Mouse (Mus musculus) granulocyte monocyte progenitor cell, adult 5-6 weeks (primary cell): ENCODE measurements at regions not wholly inside any gene's neighbourhood (a gene's known extent, or its start where the extent isn't known, plus 50 kb on each side); places are given as distances from the start of the nearest gene placed in this dataset.
A peak's percentile ranks its signal among the peaks of the same experiment; 100 is the strongest.

Source experiments
- ATAC-seq: replicated peaks from 2 replicates; pipeline ENCODE4 v1.8.0; 2016; ENCODE audit warnings: mild to moderate bottlenecking, moderate TSS enrichment, inconsistent platforms; ENCODE audit not compliant: poor library complexity, severe bottlenecking

DNA sequence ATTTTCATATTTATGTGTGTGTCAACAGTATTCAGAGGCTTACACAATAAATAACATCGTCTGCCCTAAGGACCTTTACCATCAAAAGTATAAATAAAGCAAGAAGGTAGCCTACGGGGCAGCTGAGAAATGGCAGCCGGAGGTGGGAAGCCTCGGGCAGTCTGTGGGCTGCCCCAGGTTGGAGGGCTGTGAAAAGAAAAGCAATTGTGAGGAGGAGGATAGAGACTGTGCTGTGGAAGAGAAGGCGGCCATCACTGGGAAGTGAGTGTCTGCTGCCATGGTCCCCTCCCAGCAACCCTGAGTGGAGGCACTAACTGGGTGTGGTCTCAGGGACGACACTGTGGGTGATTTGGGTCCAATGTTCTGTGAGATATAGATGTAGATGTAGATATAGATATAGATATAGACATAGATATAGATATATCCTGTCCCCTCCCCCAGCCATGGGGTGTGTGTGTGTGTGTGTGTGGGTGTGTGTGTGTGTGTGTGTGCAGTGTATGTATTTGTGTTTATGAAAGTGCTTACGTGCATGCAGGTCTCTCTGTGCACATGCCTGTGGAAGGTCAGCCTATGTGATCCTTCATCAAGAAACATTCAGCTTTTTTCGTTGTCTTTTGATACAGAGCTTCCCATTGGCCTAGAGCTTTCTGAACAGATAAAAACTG, 220.6 kb upstream of the Noct start:
- no peak for ATAC-seq

DNA sequence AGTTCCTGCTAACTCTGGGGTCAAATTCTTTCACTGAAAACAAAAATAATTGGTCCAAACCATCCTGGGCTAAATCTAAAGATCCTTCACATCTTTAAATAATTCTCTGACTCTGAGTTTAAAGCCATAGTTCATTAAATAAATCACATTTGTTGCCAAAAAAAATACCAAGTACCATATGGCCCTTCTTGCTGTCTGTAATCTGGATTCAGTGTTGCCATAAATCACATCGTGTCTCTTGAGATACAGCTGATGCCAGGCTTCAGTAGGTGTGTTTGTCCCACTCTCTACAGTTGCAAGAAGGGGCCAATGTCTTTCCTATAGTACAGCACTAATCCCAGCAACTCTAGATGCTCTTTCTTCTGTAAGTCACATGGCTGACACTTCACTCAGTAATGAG, 220.0 kb upstream of the Noct start:
- ATAC-seq, result no peak

DNA sequence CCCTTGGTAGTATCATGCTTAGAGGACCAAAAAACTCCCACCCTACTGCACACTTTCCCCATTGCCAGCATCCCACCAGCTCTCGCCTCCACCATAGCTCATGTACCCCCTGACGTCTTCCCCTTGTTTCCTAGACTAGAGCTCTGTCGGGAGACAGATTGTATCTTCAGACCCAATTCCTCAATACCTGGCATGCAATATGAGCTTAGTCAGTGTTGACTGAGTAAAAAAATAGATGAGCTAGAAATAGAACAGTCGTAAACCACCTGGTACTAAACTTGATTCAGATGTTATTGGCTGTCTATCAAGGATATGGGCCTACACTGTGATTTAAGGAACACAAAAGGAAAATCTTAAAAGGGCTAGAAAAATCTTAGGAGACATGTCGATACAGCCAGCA, 215.1 kb upstream of the Noct start:
- no peak for ATAC-seq

DNA sequence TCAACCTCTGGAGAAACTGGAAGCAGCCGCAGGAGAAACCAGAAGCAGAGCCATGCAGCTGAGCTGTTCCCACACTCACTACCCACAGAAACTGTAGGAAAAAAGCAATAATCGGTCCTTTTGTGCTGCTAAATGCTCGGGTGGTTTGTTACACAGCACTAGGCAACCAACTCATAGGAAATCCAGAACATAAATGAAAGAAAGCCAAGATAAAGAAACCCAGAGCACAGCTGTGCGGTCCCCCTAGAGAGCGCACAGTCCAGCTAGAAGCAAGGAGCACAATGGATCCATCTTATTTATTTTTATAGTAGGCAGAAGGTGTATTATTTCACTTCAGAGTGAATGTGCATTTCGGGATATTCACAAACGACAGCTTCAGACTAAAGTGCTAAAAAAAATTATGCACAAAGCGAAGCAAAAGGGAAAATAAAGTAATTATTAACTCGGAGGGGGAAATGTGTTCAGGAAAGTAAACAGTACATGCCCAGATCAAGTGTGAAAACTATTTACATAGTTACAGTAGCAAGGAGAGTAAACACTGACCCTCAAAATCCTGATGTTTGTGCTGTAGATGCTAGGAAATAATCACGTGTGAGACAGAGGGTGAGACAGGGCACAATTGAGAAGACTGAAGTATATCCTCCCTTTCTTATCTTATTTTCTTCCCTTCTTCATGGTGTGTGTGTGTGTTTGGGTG, 204.4 kb upstream of the Noct start:
- ATAC-seq, result no peak

DNA sequence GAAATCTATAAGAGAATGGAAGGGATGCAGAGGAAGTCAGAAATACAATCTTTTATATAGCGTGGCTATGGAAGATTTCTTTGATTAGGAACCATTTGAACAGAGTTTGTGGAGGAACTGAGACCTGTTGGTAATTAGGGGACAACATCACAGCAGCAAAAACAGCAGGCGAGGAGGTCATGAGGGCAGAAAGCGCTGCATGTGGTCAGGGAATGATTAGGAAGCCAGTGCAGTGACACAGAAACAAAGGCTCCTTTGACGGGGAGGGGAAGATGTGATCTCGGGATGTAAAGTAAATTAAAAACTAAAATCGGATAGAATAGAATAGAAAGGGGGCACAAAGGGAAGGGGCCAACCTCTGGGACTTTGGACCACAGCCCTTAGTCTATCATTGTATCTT, 199.6 kb upstream of the Noct start:
- no peak for ATAC-seq

DNA sequence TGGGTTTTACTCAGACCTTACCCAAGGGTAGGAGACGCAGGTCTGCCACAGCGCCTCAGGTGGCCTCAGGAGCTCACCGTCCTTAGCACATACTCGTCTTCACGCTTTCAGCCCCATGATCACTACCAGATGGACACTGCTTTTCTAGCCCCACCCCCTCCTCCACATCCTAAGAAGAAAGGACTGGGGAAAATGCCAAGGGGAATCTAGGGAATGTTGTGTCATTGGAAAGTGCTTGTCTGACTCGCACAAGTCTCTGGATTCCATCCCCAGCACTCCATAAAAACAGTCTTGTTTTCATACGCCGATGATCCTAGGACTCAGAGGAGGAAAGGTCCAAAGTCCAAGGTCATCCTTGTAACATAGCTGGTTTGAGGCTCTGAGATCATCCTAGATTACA, 192.4 kb upstream of the Noct start:
- ATAC-seq, result no peak

DNA sequence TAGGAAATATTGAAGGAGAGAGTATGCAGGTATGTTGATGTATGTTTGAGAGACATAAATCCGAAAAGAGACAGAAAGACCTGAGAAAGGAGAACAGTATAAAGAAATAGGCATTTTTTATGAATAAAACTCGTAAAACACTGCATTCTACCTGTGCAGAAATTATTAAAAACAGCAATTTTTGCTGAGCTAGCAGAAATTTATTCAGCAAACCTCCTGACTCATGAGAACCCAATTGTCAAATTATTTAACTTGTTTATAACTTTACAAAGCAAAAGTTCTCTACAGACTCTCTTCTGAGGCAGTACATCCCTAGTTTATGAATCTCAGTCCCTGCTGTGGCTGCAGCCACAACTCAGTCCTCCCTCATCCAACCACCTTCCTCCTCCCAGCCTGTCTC, 191.0 kb upstream of the Noct start:
- ATAC-seq, result no peak

DNA sequence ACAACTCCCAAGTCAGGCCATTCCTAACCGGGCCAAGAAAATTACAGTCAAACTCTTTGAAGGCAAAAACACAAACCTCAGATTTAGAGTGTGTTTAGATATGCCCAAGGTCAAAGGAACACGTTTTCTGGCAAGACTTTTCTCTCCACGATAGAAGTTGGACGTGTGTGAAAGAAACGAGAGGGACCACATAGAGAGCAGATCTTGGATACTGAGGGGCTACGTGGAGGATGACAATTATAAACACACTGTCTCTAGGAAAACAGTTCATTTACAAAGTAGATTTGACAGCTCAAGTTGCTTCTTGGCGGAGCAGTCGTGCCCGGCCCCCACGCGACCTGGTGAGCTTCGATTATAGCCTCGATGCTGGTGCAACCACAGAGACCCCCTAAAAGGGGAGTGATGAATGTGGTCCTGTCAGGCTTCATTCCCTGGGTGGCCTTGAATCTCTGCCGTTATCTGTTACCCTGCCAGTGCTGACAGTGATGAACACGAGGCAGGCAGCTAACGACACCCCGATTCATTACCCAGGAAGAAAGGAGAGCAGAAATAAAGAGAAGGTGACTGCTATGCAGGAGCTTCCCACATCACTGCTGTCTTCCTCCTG, 187.4 kb upstream of the Noct start:
- ATAC-seq, result no peak

DNA sequence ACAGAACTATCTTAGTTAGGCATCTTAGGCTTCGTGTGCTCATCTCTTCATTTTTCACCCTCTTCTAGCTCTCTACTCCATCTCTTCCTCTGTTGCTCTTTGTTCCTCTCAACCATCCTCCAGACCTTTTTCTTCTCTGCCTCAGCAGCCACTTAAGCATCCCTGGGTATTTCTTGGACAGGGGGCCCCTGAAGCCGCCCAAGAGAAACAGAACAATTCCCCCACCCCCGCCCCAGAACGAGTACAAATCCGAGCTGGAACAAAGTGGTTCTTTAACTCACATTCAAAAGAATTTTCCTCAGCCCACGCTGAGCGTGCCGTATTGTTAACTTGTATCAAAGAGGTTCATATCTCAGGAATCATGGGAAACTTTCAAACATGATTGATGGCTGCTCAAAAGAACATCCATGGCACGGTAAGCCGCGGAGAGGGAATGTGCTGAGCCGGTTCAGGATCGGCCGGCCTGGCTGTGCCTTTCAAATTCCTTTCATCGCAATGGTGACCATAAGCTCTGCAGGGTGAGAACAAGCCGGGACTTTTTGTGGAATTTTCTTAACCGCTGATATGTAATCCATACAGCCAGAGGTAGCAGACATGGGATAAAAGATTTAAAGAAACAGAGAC, 181.9 kb upstream of the Noct start:
- no peak for ATAC-seq

DNA sequence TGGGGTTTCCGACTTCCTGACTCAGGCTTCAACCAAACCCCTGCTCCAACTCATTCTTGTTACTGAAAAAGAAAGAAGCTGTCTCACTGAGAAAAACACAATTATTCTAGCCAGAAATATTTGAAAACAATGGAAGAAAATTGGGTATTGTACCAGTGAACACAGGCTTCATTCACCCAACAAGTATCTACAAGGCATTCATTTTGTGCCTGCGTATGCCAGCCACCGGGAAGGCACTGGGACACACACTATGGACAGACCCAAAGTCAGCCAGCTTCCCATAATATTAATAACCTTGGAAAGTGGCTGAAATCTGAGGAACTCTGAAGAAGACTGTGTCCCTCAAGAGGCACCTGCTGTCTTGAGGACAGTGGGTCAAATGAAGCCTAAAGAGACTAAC, 175.5 kb upstream of the Noct start:
- no peak for ATAC-seq

DNA sequence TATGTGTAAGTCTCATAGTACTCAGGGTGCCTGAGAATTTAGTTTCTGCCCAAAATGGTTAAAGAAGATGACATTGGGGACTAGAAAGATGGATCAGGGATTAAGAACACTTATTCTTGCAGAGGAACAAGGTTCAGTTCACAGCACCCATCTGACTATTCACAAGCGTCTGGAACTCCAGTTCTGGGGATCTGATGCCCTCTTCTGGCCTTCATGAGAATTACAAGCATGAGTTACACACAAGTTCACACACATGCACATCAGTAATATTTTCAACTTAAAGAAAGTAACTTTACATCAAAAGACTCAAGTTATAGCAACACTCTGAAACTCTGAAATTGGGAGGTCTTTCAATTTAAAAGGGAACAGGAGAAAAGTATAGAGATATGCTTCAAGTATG, 174.1 kb upstream of the Noct start:
- ATAC-seq, result no peak

DNA sequence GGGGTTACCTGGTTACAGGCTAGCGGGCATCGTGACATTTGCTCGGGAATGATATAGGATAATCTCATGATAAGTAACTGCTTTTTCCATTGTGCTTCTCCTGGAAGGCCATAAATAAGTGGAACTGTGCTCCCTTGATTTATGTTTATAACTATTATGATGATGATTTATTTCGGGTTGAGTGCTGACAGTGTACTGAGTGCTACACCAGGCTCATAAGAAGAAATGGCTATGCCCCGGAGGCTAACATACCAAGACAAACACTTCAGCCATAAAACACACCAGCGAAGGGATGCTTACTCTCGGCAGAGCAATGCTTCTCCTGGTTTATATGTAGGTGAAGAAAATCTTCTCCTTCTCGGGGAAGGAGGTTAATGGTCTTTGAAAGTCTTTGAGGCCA, 169.2 kb upstream of the Noct start:
- ATAC-seq, result no peak

DNA sequence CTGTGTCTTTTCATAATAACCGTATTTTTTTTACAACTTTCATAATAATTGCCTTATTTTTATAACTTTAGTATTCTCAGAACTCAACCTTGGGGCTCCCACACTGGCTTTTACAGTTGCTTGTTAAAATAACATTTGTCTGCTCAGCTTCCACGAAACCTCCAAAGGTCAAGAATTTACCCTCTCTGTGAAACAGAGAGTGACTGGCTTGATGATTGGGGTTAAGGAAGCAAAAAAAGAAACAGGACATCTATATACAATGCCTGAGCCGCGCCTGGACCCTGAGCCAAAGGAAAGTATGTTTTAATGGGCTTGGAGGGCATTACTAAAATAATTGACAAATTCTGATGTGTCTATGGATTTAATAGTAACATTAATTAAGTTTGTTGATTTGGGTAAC, 160.0 kb upstream of the Noct start:
- ATAC-seq, result no peak

DNA sequence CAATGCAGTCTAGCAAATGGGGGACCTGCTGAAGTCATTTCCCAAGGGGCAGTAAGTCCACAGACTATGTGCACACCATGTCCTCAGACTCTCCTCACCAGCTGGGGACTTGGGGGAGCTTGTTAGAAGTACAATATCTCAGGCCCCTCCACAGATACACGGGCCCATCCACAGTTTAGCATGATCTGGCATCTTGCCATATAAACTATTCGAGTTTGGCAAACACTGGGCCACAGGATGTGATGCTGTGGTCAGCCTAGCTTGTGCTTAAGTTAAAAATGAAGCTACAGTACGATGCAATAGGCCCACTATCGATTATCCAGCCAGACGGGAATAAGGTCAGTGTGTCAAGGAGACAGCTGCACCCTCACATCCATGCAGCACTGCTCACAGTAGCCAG, 157.9 kb upstream of the Noct start:
- no peak for ATAC-seq

DNA sequence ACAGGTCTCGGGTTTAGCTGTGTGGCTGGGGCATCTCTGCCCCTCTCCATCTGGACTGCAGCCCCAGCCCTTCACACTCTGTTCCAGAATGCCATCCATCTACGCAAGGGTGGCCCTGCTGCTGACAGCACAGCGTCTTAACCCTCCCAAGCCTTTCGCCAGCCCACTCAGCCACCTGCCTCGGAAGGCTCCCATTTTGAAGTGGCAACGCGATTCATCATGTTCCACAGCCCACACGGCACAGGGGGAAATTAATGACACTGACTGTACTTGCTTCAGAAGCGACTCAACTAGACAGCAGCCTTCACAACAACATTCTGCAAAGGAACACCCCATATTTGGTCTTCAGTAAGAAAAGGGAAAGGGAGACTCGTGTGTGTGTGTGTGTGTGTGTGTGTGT, 151.8 kb upstream of the Noct start:
- no peak for ATAC-seq

DNA sequence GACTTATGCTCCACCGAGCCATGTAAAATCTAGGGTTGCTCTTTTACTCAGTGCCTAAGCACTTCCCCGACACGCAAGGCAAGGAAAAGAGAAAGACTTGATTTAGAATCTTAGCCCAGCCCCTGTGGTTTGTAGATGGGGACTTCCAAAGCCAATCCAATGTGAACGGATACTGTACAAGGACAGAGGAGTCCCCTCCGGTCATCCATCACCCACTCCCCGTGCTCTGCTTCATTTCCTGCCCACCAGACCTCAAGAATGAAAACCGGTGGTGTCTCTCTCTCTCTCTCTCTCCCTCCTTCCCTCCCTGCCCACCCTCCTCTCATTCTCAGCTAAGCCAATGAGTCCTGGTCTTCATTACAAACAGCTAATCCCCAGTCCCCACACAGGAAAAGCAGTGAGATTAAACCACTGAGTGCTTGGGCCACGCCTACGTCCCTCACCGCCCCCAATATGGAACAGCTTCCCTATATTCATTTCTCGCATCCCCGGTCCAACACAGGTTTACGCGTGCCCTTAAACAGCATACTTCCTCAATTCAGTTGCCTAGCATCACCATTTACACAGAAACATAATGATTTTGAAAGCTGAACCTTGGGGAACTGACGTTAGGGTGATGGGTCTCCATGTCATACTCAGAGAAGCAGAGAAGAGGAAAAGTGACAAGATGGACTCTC, 151.1 kb upstream of the Noct start:
- ATAC-seq, result peak; percentile 94

DNA sequence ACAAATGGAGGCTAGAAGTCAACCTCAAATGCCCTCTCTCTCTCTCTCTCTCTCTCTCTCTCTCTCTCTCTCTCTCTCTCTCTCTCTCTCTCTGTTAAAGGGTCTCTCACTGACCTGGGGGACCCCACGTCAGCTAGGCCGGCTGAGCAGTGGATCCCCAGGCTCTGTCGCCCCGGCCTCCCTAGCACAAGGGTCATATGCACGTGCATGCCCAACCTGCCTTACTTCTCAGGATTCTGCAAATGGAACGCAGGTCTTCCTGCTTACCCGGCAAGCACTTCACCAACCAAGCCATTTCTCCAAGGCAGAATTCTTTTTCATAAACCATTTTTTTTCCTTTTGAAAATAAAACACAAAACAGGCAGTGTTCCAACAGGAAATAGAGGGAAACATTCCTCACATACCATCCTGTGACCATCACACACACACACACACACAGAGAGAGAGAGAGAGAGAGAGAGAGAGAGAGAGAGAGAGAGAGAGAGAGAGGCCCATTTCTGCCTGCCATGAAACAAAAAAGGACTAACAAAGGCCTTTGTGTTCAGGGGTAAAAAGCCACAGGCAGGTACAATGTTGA, 150.4 kb upstream of the Noct start:
- no peak for ATAC-seq

DNA sequence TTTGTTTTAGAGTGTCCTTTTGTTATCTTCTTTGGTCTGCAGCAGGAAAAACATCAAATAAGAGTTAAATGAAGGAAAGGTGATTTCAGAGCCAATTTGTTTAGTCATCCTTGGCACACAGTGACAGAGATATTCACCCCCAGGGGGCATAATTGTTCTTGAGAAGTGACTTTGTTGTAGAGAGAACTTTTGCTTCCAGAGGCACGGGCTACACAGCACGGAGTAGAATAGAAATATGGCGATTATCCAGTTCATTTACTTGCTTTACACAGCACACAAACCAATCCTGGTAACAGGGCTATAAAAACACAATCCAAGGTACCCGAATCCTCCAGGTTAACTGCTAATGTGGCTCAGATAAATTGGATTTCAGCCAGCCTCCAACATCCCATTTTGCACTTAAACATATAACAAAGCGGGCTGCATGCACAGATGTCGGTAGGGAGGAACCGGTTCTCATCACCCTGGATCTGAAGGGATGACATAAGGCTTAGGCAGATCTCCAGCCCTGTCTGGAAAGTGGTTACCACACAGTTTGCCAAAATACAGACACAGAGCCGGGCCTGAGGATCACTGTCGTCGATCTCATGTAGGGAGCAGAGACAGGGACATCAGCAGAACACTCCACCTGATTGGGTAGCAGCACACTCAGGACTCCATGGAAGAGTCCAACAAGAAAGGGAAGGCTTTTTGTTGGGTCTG, 148.9 kb upstream of the Noct start:
- ATAC-seq, result no peak

DNA sequence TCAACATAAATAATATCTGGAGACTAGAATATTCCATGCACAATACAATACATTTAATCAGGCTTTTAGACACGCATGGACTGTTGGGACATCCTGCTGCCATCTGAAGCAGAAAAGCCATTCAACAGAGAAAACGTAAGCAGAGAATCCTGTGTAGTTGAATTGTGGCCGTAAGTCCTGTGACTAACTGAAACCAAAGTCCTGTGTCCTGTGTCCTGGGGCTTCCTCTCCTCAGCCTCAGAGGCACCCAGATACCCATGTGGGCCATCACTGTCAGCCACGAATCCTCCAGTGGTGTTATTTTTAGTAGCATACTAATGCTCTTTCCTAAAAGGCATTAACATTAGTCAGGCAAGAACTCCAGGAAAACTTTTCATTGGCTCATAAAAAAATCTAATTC, 145.8 kb upstream of the Noct start:
- ATAC-seq, result no peak

DNA sequence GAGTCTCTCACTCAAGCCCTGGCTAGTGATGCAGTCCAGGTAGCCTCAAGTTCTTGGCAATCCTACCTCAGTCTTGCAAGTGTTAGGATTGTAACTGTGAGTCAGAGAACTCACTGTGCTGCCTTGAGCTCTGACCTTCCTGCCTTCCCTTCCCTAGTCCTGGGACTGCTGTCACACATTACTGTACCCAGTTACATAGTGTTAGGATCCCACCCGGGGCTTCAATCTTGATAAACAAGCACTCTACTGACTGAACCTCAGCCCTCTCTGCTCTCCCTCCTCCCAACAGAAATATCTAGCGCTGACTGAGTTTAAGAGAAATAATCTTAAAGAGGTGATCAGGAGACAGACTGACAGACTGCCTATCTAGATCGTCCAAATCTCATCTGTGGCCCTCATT, 143.8 kb upstream of the Noct start:
- no peak for ATAC-seq
